Mouse (Mus musculus) heart, adult 2 months (tissue): ENCODE results near the gene Dock8.

Experiments
- CTCF ChIP-seq: fragments of 200-600 bp; IDR thresholded peaks from 2 replicates; pipeline ENCODE4 v1.8.1; 2022; ENCODE audit warnings: antibody characterized with exemption, mild to moderate bottlenecking, moderate library complexity
- POLR2A ChIP-seq: fragments of 200-500 bp; IDR thresholded peaks from 2 replicates; pipeline ENCODE4 v1.6.1; 2011; ENCODE audit warnings: mild to moderate bottlenecking, low read depth, low read length, control low read depth; ENCODE audit not compliant: insufficient read depth

DNA sequence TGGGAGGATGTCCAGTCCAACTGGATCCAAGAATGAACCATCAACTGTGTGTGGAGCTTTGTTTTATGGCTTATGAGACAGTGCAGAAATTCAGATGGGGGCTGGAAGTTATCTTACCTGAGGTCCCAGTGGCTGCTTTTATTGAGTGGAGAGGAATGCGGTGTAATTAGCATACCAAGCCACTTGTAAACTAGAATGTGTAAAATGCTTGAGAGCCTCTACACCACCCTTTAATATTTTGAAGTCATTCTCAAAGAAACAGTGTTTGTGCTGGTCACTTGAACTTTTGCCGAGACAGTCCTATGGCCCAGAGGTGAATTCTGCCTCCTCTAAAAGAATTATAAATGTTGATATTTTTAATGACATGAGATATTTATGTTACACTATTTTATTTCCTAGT, 83.5 kb downstream of the Dock8 start:
- TF ChIP-seq POLR2A (no peak), CTCF (no peak)
